Mouse (Mus musculus): ENCODE results near the gene Slc5a1.

DNA sequence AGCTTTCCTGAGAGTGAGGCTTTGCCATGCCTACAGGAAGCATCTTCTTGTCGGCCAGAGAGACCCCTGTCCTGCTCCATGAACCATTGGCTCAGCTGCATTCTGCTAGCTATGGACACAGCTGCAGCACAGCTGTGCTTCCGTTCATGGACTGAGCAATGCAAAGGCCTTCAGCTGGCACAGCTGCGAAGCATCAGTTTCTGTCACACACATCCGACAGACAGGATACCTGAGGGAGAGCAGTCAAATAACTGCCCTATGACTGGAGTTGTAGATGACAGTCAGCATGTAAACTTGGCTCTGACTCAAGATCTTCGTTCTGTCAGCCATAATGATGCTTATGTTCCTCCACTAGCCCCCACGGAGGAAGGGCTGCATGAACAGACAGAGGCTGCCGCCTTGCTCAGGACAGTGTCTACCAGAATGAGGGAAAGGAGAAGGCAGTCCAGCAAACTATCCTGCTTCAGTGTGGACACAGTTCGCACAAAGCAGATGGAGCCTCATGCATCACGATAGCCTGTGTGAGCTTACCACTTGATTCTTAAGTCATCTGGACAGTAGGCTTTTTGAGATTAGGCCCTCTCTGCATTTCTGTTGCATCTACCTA is 91.3 kb downstream of the Slc5a1 start:
- no peak for TF ChIP-seq CTCF (IDR thresholded peaks at IDR 0.05; ENCODE audit: borderline replicate concordance, control insufficient read depth, extremely low read depth, insufficient read depth, low read length, poor library complexity)
- TF ChIP-seq POLR2A (IDR thresholded peaks at IDR 0.05; ENCODE audit: control insufficient read depth, extremely low read depth, insufficient read depth, low read length, poor library complexity) = no peak

Measured in thymus, adult 2 months (tissue).